Mouse (Mus musculus) forebrain, embryonic 14.5 days (tissue): ENCODE data around the gene Igf2bp2. TPM values are rescaled to one million over a fixed set of nuclear protein-coding genes. Genes with fewer than 3 reads are reported as not detected.
A peak's percentile ranks its signal among the peaks of the same experiment; 100 is the strongest.

Source experiments
- ATAC-seq: fragments of 200-750 bp; cut with Nextera tagmentation; 2 replicates; pipeline ENCODE4 v1.8.0; 2017; ENCODE audit warnings: mild to moderate bottlenecking, moderate library complexity
- DNase-seq: peaks from one replicate; pipeline ENCODE4 v3.0.0-alpha.2; 2015; ENCODE audit warnings: low spot score
- H3K27ac ChIP-seq: fragments of 300-500 bp; sonication (generic); 2 replicates; pipeline ENCODE4 v1.5.1; 2014; ENCODE audit warnings: low read depth, mild to moderate bottlenecking, control low read depth, low read length, moderate library complexity
- H3K27me3 ChIP-seq: fragments of 300-500 bp; sonication (generic); replicated peaks from 2 replicates; pipeline ENCODE4 v1.6.1; 2014; ENCODE audit warnings: low read length, control low read depth, mixed read lengths; ENCODE audit not compliant: control insufficient read depth, insufficient read depth
- H3K36me3 ChIP-seq: fragments of 300-500 bp; sonication (generic); 2 replicates; pipeline ENCODE4 v1.6.1; 2014; ENCODE audit warnings: low read length, control low read depth; ENCODE audit not compliant: control insufficient read depth, insufficient read depth
- H3K4me1 ChIP-seq: fragments of 300-500 bp; sonication (generic); 2 replicates; pipeline ENCODE4 v1.6.1; 2014; ENCODE audit warnings: antibody characterized with exemption, low read length, control low read depth; ENCODE audit not compliant: control insufficient read depth, insufficient read depth
- H3K4me2 ChIP-seq: fragments of 300-500 bp; sonication (generic); 2 replicates; pipeline ENCODE4 v1.6.1; 2014; ENCODE audit warnings: mild to moderate bottlenecking, control low read depth, low read length
- H3K4me3 ChIP-seq: fragments of 300-500 bp; sonication (generic); 2 replicates; pipeline ENCODE4 v1.5.1; 2014; ENCODE audit warnings: low read depth, low read length, control low read depth
- H3K9ac ChIP-seq: fragments of 300-500 bp; sonication (generic); 2 replicates; pipeline ENCODE4 v1.6.1; 2014; ENCODE audit warnings: mild to moderate bottlenecking, low read length, control low read depth, moderate library complexity
- H3K9me3 ChIP-seq: fragments of 300-500 bp; sonication (generic); replicated peaks from 2 replicates; pipeline ENCODE4 v1.6.1; 2016; ENCODE audit warnings: low read length, control low read depth, mixed read lengths; ENCODE audit not compliant: control insufficient read depth
- WGBS: fragments of 180-500 bp; shearing (Covaris S2); extraction: QIAGEN DNeasy Blood & Tissue Kit; methylation state at CpG from one replicate; pipeline ENCODE4 v1.1.7; 2014; 5-methylcytosine and 5-hydroxymethylcytosine counted together
- polyA plus RNA-seq: library from polyadenylated mRNA; unstranded; fragments of >200 nt; fragmentation: Nextera tagmentation; extraction: Ambion mirVana; gene quantifications from 2 replicates; pipeline ENCODE4 v1.2.1, GENCODE M21; 2014

The Igf2bp2 gene
- polyA plus RNA-seq, 1 experiment from 2014 or later = 25.1 TPM

GRCm38 (mm10) chr16:22015569-22015968, 147.5 kb downstream of the Igf2bp2 start:
- DNase-seq = no peak
- WGBS = 80% methylated on average over 1 of the region's 1 CpGs
- H3K4me3 ChIP-seq = no peak overlapping the region

GRCm38 (mm10) chr16:22009596-22009995, 153.5 kb downstream of the Igf2bp2 start:
- no peak for DNase-seq
- WGBS = under 1% methylated on average over 49 of the region's 51 CpGs

More at GRCm38 (mm10) chr16:22015569-22015968, 147.5 kb downstream of the Igf2bp2 start:
- Histone ChIP-seq H3K9ac (no peak overlapping the region), H3K4me1 (no peaks in the 10 kb centered on the region), H3K4me2 (no peak overlapping the region), H3K9me3 (no peaks in the 10 kb centered on the region), H3K27me3 (no peaks in the 10 kb centered on the region), H3K27ac (no peak overlapping the region), H3K36me3 (peaks cover 43% of the 10 kb centered on the region)
- no peak for ATAC-seq

GRCm38 (mm10) chr16:22009099-22009584, 154.0 kb downstream of the Igf2bp2 start, which contains the start of gene Senp2:
Gene Senp2 (plus strand): TSS chr16:22009484.
- Histone ChIP-seq H3K4me3 (peak within 1 kb of the TSS; percentile 92), H3K27ac (peak within 1 kb of the TSS; percentile 74), H3K4me1 (peaks cover 2% of the 10 kb centered on the region; the same call in 1 of the 2 replicates), H3K27me3 (no peaks in the 10 kb centered on the region), H3K9me3 (no peaks in the 10 kb centered on the region), H3K4me2 (peak within 1 kb of the TSS; percentile 76), H3K36me3 (0 out of 2 replicates have a peak, but pooled peaks cover 3% of the 10 kb centered on the region), H3K9ac (peak within 1 kb of the TSS; percentile 92)
- WGBS = under 1% methylated on average over 45 of the region's 45 CpGs
- DNase-seq (peak; percentile 100), ATAC-seq (peak; percentile 99)

More at GRCm38 (mm10) chr16:22009596-22009995, 153.5 kb downstream of the Igf2bp2 start:
- peak overlapping the region; percentile 76 for H3K4me2 ChIP-seq
- H3K27me3 ChIP-seq = no peaks in the 10 kb centered on the region
- peak overlapping the region; percentile 92 for H3K4me3 ChIP-seq
- H3K36me3 ChIP-seq = 0 out of 2 replicates have a peak, but pooled peaks cover 3% of the 10 kb centered on the region
- H3K4me1 ChIP-seq = peaks cover 2% of the 10 kb centered on the region; the same call in 1 of the 2 replicates
- peak overlapping the region; percentile 92 for H3K9ac ChIP-seq
- H3K27ac ChIP-seq = peak overlapping the region; percentile 74
- no peaks in the 10 kb centered on the region for H3K9me3 ChIP-seq
- ATAC-seq = peak; percentile 57

Other genes starting within 250 kb of the Igf2bp2 start
- 30.9 and 33.5 TPM in 2 replicates for gene Tmem41a, start 215.7 kb downstream of the Igf2bp2 start, polyA plus RNA-seq
- 0.33 and 0.41 TPM in 2 replicates for gene Liph, start 167.6 kb downstream of the Igf2bp2 start, polyA plus RNA-seq
- 44.4 and 50.8 TPM in 2 replicates for gene Senp2, start 153.8 kb downstream of the Igf2bp2 start, polyA plus RNA-seq
- 323 and 365 TPM in 2 replicates for gene Tra2b, start 102.7 kb upstream of the Igf2bp2 start, polyA plus RNA-seq